Mouse (Mus musculus) C3H10T1/2 (cell line): ENCODE measurements around the gene Ankrd26. TPM values are rescaled to one million over a fixed set of nuclear protein-coding genes. Genes with fewer than 3 reads are reported as not detected.

ENCODE experiments used
- polyA plus RNA-seq, 2 experiments: library from polyadenylated mRNA; unstranded; fragments of >200 nt; fragmentation: generic; extraction: Trizol; gene quantifications; one replicate each; pipeline ENCODE4 v1.2.1; 2012; ENCODE audit warnings: missing spikeins in 2 of 2

Ankrd26 gene
- under 1 TPM; 0.15 to 0.86 TPM for polyA plus RNA-seq

DNA sequence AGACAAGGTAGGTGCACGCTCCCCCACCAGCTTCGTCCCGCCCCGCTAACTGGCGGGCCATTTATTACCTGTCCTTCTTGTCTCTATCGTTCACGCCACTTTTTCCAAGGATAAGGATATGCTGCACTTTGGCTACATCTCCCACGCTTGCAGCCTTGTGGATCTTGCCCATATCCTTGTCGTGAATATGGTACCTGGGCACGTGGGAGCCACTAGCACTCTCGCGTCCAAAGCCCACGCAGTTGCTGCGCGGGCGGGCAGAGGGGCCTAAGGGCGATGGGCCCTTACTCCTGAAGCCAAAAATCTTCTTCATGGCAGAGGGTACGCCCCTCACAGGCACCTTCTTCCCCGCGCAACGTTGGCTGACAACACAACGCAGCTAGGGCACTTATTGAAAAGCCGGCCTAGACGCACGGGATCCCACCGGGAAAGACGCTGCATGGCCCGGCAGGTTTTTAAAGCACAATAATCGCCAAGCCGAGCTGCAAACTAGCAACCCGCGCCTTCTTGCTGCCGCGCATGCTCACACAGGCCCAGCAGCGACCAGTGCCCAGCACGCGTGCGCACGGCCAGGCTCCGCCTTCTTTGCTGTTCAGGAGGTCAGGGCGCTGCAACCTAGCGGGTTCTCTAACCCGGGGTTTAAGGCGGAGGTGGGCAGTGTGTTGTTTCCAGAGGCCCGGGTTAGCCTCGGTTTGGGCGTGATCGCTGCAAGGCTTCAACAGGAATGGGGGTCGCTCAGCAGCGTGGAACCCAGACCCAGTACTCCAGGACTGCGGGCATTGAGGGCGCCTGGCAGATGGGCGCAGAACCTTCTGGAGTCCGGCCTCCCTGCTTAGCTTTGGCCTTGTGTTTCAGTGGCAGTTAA lies at the start of gene Ankrd26:
Gene Ankrd26, minus strand, starts transcription at position 482 of the 865 bp plus-strand sequence.

GRCm38 (mm10) chr6:118478957-118479708 lies 82.9 kb downstream of the Ankrd26 start, which contains the start of gene Zfp9:
TSS of gene Zfp9 (minus strand) at chr6:118479320.

DNA sequence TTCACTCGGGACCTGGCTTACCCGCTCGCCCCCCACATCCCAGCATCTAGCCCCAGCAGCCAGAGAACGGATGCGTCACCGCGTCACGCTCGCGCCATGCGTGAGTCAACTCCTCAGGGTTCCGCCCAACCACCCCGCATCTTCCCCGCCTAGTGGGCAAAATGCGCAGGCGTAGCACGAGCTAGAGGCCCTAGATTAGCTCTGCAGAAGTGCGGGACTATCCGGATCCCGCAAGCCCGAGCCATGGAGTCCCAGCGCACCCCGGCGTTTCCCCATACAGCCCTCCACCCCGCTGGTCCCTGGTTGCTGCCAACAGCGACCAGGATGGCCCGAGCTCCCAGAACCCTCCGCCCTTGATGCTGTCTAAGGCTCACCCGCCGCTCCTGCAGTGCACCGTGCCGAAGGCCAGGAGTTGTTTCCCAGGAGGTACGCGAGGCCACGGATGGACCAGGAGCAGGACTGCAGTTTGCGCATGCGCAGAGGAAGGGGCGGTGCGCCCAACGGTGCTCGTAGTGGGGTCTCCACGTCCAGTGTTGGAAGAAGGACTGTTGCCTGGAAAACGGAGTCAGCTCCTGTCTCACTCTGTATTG lies 106.9 kb downstream of the Ankrd26 start, which contains the start of gene Zfp248:
Gene Zfp248, minus strand, starts transcription at position 487 of the 590 bp plus-strand sequence.

Other genes starting within 250 kb of the Ankrd26 start
- 10 to 100 TPM in 1 of 2 experiments, 1 to 10 TPM in 1; 2.7 to 13.0 TPM for gene Bms1, start 142.8 kb downstream of the Ankrd26 start, polyA plus RNA-seq
- 1 to 10 TPM in 1 of 2 experiments, under 1 TPM in 1; 0.97 to 2.6 TPM for gene Zfp248, start 106.7 kb downstream of the Ankrd26 start, polyA plus RNA-seq
- 1 to 10 TPM in 1 of 2 experiments, under 1 TPM in 1; 0.16 to 3.7 TPM for gene Zfp9, start 82.9 kb downstream of the Ankrd26 start, polyA plus RNA-seq